Mouse (Mus musculus): ENCODE measurements around the gene Dnajc9. TPM values are rescaled to one million over a fixed set of nuclear protein-coding genes. Genes with fewer than 3 reads are reported as not detected.
A peak's percentile ranks its signal among the peaks of the same experiment; 100 is the strongest.

Dnajc9 gene
- 213 and 220 TPM in 2 replicates for polyA plus RNA-seq (2015; fragmentation: Nextera tagmentation; extraction: Ambion mirVana)

DNA sequence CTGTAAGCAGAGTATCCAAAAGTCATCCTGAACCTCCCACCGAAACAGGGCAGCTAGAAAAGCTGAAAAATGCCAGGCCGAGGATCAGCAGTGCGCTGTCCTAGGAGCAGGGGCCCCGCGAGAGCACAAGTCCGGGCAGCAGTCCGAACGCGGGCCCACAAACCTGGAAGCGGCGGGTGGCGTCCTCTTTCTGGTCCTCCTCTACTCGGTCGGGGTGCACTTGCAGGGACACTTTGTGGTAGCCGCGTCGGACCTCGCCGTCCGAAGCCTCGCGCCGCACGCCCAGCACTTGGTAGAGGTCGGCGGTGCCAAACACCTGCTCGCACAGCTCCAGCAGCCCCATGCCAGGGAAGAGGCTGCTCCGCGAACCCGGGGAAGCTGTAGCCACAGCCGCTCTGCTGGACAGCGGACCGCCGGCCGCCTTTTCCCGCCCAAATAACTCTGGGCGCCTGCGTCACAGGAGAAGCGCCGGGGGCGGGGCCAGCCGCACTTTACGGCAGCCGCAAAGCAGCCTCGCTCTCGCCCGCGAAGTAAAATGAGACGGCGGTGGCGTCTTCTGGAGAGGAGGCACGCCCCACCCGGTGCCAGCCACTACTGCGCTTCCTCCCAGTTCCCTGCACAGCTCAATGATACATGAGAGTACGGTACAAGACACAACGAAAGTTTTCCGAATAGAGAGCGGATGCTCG lies at the start of gene Dnajc9:
TSS of gene Dnajc9 (minus strand) at position 470 of the 689 bp plus-strand sequence.
- Histone ChIP-seq H3K4me2 (replicated peaks) (peak within 1 kb of the TSS; percentile 74), H3K4me1 (peaks cover 43% of the 10 kb centered on the region), H3K9ac (peak within 1 kb of the TSS; percentile 88), H3K27me3 (no peaks in the 10 kb centered on the region), H3K4me3 (peak within 1 kb of the TSS; percentile 80), H3K27ac (peak within 1 kb of the TSS; percentile 77), H3K36me3 (peaks cover 49% of the 10 kb centered on the region), H3K9me3 (no peaks in the 10 kb centered on the region)
- WGBS: under 1% methylated on average over 58 of the region's 59 CpGs
- ATAC-seq (ENCODE audit: low FRiP score, low read depth): peak; percentile 69

GRCm38 (mm10) chr14:20436976-20437375 lies 48.3 kb upstream of the Dnajc9 start:
- no peak overlapping the region for H3K9ac ChIP-seq
- ATAC-seq (ENCODE audit: low FRiP score, low read depth): no peak
- no peaks in the 10 kb centered on the region for H3K9me3 ChIP-seq
- H3K27me3 ChIP-seq: no peaks in the 10 kb centered on the region
- 74% methylated on average over 6 of the region's 6 CpGs for WGBS
- no peaks in the 10 kb centered on the region for H3K36me3 ChIP-seq
- no peak overlapping the region for H3K27ac ChIP-seq
- no peak overlapping the region for H3K4me2 ChIP-seq (replicated peaks)
- H3K4me3 ChIP-seq: no peak overlapping the region
- H3K4me1 ChIP-seq: no peaks in the 10 kb centered on the region

DNA sequence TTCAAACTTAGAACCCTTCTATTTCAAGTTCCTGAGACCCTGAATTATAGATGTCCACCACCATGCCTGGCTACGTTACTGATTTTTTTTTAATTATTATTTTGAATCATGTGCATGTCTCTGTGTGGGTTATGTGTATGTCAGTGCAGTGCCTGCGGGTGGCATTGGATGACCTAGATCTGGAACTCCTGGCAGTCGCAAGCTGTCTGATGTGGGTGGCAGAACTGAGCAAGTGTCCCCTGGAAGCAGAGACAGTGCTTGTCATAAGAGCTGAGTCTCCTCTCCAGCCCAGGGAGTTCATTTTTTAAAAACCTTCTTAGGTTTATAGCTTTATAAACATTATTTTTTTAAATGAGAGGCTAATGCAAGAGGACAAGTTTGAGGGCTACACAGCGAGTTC lies 43.7 kb upstream of the Dnajc9 start:
- H3K27me3 ChIP-seq: no peaks in the 10 kb centered on the region
- ATAC-seq (ENCODE audit: low FRiP score, low read depth): no peak
- H3K4me1 ChIP-seq: no peaks in the 10 kb centered on the region
- H3K27ac ChIP-seq: no peak overlapping the region
- no peaks in the 10 kb centered on the region for H3K36me3 ChIP-seq
- WGBS: 80% methylated on average over 4 of the region's 4 CpGs
- no peak overlapping the region for H3K9ac ChIP-seq
- H3K9me3 ChIP-seq: no peaks in the 10 kb centered on the region
- H3K4me3 ChIP-seq: no peak overlapping the region
- H3K4me2 ChIP-seq (replicated peaks): no peak overlapping the region

GRCm38 (mm10) chr14:20431726-20432125 lies 43.0 kb upstream of the Dnajc9 start:
- H3K4me3 ChIP-seq: no peak overlapping the region
- no peaks in the 10 kb centered on the region for H3K36me3 ChIP-seq
- no peak overlapping the region for H3K9ac ChIP-seq
- H3K27ac ChIP-seq: no peak overlapping the region
- no peak for ATAC-seq (ENCODE audit: low FRiP score, low read depth)
- H3K9me3 ChIP-seq: no peaks in the 10 kb centered on the region
- H3K4me1 ChIP-seq: no peaks in the 10 kb centered on the region
- H3K4me2 ChIP-seq (replicated peaks): no peak overlapping the region
- WGBS: 69% methylated on average over 6 of the region's 6 CpGs
- no peaks in the 10 kb centered on the region for H3K27me3 ChIP-seq

- H3K27me3 ChIP-seq: no peaks in the 10 kb centered on the region
- no peaks in the 10 kb centered on the region for H3K36me3 ChIP-seq
- no peak overlapping the region for H3K27ac ChIP-seq
- H3K4me3 ChIP-seq: no peak overlapping the region
- H3K9me3 ChIP-seq: no peaks in the 10 kb centered on the region
- no peak overlapping the region for H3K9ac ChIP-seq
- no peak overlapping the region for H3K4me2 ChIP-seq (replicated peaks)
- no peak for ATAC-seq (ENCODE audit: low FRiP score, low read depth)
- H3K4me1 ChIP-seq: no peaks in the 10 kb centered on the region
- 53% methylated on average over 1 of the region's 1 CpGs for WGBS
These were observed 41.1 kb upstream of the Dnajc9 start for GRCm38 (mm10) chr14:20429833-20430232.

DNA sequence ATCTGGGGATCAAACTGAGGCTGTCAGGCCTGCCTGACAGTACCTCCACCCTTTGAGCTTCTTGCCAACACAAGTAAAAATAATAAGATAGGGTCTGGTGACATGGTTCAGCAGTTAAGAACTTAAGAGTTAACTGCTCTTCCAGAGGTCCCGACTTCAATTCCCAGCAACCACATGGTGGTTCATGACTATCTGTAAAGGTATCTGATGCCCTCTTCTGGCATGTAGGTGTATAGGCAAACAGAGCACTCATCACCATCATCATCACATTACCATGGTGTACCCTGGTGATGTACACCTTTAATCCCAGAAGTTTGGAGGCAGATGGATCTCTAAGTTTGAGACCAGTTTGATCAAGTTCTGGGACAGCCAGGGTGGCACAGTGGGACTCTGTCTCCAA lies 39.9 kb upstream of the Dnajc9 start:
- H3K27me3 ChIP-seq: no peaks in the 10 kb centered on the region
- no peaks in the 10 kb centered on the region for H3K4me1 ChIP-seq
- ATAC-seq (ENCODE audit: low FRiP score, low read depth): no peak
- H3K4me2 ChIP-seq (replicated peaks): no peak overlapping the region
- no peak overlapping the region for H3K9ac ChIP-seq
- WGBS: 36% methylated on average over 1 of the region's 1 CpGs
- no peak overlapping the region for H3K4me3 ChIP-seq
- no peaks in the 10 kb centered on the region for H3K36me3 ChIP-seq
- no peaks in the 10 kb centered on the region for H3K9me3 ChIP-seq
- H3K27ac ChIP-seq: no peak overlapping the region

DNA sequence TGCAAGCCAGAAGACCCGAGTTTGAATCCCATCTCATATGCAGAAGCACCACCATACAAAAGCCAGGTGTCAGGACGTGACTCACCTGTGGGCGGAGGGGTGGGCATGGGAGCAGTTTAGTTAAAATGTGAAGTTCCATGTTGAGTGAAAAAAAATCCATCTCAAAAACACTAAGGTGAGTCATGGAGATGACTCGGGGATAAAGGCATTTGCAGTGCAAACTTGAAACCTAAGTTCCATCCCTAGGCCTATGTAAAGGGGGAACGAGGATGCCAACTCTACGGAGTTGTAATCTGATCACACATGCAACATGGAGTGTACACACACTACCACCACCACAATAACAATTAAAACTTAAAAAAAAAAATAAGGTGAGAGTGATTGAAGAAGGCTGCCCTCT lies 34.3 kb upstream of the Dnajc9 start:
- no peak overlapping the region for H3K4me2 ChIP-seq (replicated peaks)
- no peak overlapping the region for H3K27ac ChIP-seq
- no peaks in the 10 kb centered on the region for H3K9me3 ChIP-seq
- no peaks in the 10 kb centered on the region for H3K4me1 ChIP-seq
- WGBS: 84% methylated on average over 6 of the region's 6 CpGs
- H3K4me3 ChIP-seq: no peak overlapping the region
- ATAC-seq (ENCODE audit: low FRiP score, low read depth): no peak
- H3K9ac ChIP-seq: no peak overlapping the region
- no peaks in the 10 kb centered on the region for H3K27me3 ChIP-seq
- no peaks in the 10 kb centered on the region for H3K36me3 ChIP-seq

DNA sequence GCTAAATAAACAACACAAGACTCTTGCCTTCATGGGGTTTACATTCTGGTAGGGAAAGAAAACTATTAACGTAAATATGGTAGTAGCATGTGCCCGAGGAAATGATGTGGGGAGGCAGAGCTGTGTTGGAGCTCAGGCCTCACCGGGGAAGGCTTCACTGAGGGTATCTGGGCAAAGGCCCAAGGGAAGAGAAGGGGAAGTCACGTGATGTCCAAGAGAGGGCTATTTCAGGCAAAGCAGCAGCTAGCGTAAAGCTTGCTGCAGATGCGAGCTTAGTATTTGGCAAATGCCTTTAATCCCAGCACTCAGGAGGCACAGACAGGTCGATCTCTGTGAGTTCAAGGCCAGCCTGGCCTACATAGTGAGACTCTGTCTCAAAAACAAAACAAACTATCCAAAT lies 33.5 kb upstream of the Dnajc9 start:
- Histone ChIP-seq H3K9ac (no peak overlapping the region), H3K4me1 (no peaks in the 10 kb centered on the region), H3K27me3 (no peaks in the 10 kb centered on the region), H3K9me3 (no peaks in the 10 kb centered on the region), H3K27ac (no peak overlapping the region), H3K36me3 (no peaks in the 10 kb centered on the region), H3K4me2 (replicated peaks) (no peak overlapping the region), H3K4me3 (no peak overlapping the region)
- WGBS: 72% methylated on average over 7 of the region's 7 CpGs
- no peak for ATAC-seq (ENCODE audit: low FRiP score, low read depth)

GRCm38 (mm10) chr14:20400071-20400470 lies 11.4 kb upstream of the Dnajc9 start:
- Histone ChIP-seq H3K27ac (no peak overlapping the region), H3K27me3 (no peaks in the 10 kb centered on the region), H3K4me3 (no peak overlapping the region), H3K4me1 (no peaks in the 10 kb centered on the region), H3K9me3 (no peaks in the 10 kb centered on the region), H3K36me3 (no peaks in the 10 kb centered on the region), H3K9ac (no peak overlapping the region), H3K4me2 (replicated peaks) (no peak overlapping the region)
- 26% methylated on average over 1 of the region's 1 CpGs for WGBS
- ATAC-seq (ENCODE audit: low FRiP score, low read depth): 0 out of 2 replicates have a peak, but pooled peaks have one; percentile 32

- Histone ChIP-seq H3K4me2 (replicated peaks) (no peak overlapping the region), H3K4me3 (no peak overlapping the region), H3K27ac (no peak overlapping the region), H3K9ac (no peak overlapping the region), H3K4me1 (peaks cover 5% of the 10 kb centered on the region; the same call in 1 of the 2 replicates), H3K9me3 (no peaks in the 10 kb centered on the region), H3K27me3 (no peaks in the 10 kb centered on the region), H3K36me3 (no peaks in the 10 kb centered on the region)
- WGBS: 46% methylated on average over 4 of the region's 4 CpGs
- no peak for ATAC-seq (ENCODE audit: low FRiP score, low read depth)
These were observed 10.2 kb upstream of the Dnajc9 start for GRCm38 (mm10) chr14:20398864-20399263.

DNA sequence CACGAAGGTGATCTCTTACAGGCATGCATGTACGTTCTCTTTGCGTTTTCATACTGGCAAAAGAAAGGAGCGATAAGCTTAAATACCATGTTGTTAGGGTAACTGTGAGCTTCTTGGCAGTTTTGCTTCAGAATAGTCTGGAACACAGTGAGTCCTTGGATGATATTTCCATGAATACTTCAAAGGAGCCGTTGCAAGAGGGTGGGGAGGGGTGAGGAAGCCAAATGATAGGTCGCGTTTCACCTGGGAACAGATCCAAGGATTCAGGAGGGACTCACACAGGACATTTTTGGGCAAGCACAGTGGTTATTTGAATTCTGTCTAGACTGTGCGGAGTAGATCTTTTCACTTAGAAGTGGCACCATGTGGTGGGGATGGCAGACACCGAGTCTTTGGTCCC lies 8.5 kb upstream of the Dnajc9 start:
- no peak overlapping the region for H3K9ac ChIP-seq
- H3K4me3 ChIP-seq: no peak overlapping the region
- no peak overlapping the region for H3K4me2 ChIP-seq (replicated peaks)
- WGBS: 80% methylated on average over 9 of the region's 9 CpGs
- H3K27me3 ChIP-seq: no peaks in the 10 kb centered on the region
- no peak for ATAC-seq (ENCODE audit: low FRiP score, low read depth)
- H3K27ac ChIP-seq: no peak overlapping the region
- no peaks in the 10 kb centered on the region for H3K36me3 ChIP-seq
- H3K4me1 ChIP-seq: peaks cover 7% of the 10 kb centered on the region
- H3K9me3 ChIP-seq: no peaks in the 10 kb centered on the region

- peak; percentile 94 for ATAC-seq (ENCODE audit: low FRiP score, low read depth)
- Histone ChIP-seq H3K9ac (peak within 1 kb of the TSS; percentile 91), H3K27ac (peak within 1 kb of the TSS; percentile 81), H3K36me3 (peaks cover 16% of the 10 kb centered on the region), H3K4me2 (replicated peaks) (peak within 1 kb of the TSS; percentile 68), H3K4me1 (peaks cover 17% of the 10 kb centered on the region), H3K9me3 (no peaks in the 10 kb centered on the region), H3K27me3 (no peaks in the 10 kb centered on the region), H3K4me3 (peak within 1 kb of the TSS; percentile 70)
- WGBS: under 1% methylated on average over 66 of the region's 68 CpGs
These were observed 4.6 kb upstream of the Dnajc9 start, which contains the start of gene Mrps16 for GRCm38 (mm10) chr14:20393205-20393913. Gene Mrps16, minus strand, starts transcription at chr14:20393634.

Data from limb, embryonic 13.5 days (tissue).